Mouse (Mus musculus): ENCODE measurements around the gene Olfml1. TPM values are rescaled to one million over a fixed set of nuclear protein-coding genes. Genes with fewer than 3 reads are reported as not detected.

Olfml1 gene
- polyA plus RNA-seq, 1 experiment from 2014 or later = 36.3 TPM

GRCm38 (mm10) chr7:107555906-107556305 lies 11.3 kb upstream of the Olfml1 start:
- Histone ChIP-seq H3K4me1 (no peaks in the 10 kb centered on the region), H3K27me3 (no peaks in the 10 kb centered on the region), H3K36me3 (no peaks in the 10 kb centered on the region), H3K9me3 (no peaks in the 10 kb centered on the region), H3K27ac (no peak overlapping the region), H3K4me3 (no peak overlapping the region), H3K4me2 (replicated peaks) (no peak overlapping the region), H3K9ac (no peak overlapping the region)
- ATAC-seq (ENCODE audit: insufficient number of reproducible peaks, insufficient read depth, low FRiP score, low TSS enrichment) = no peak
- 84% methylated on average over 3 of the region's 3 CpGs for WGBS

GRCm38 (mm10) chr7:107560675-107561074 lies 6.6 kb upstream of the Olfml1 start:
- H3K9me3 ChIP-seq = no peaks in the 10 kb centered on the region
- ATAC-seq (ENCODE audit: insufficient number of reproducible peaks, insufficient read depth, low FRiP score, low TSS enrichment) = no peak

GRCm38 (mm10) chr7:107561584-107561983 lies 5.7 kb upstream of the Olfml1 start:
- Histone ChIP-seq H3K36me3 (no peaks in the 10 kb centered on the region), H3K4me1 (peaks cover 2% of the 10 kb centered on the region; the same call in 1 of the 2 replicates), H3K27me3 (no peaks in the 10 kb centered on the region), H3K4me3 (no peak overlapping the region), H3K4me2 (replicated peaks) (no peak overlapping the region), H3K9me3 (no peaks in the 10 kb centered on the region), H3K27ac (no peak overlapping the region), H3K9ac (no peak overlapping the region)
- 86% methylated on average over 3 of the region's 3 CpGs for WGBS
- ATAC-seq (ENCODE audit: insufficient number of reproducible peaks, insufficient read depth, low FRiP score, low TSS enrichment) = no peak

More at GRCm38 (mm10) chr7:107560675-107561074, 6.6 kb upstream of the Olfml1 start:
- 82% methylated on average over 2 of the region's 2 CpGs for WGBS
- no peaks in the 10 kb centered on the region for H3K4me1 ChIP-seq
- no peak overlapping the region for H3K4me2 ChIP-seq (replicated peaks)
- no peak overlapping the region for H3K9ac ChIP-seq
- no peak overlapping the region for H3K27ac ChIP-seq
- H3K4me3 ChIP-seq = no peak overlapping the region
- H3K36me3 ChIP-seq = no peaks in the 10 kb centered on the region
- no peaks in the 10 kb centered on the region for H3K27me3 ChIP-seq

- peaks cover 5% of the 10 kb centered on the region for H3K4me1 ChIP-seq
- H3K27me3 ChIP-seq = no peaks in the 10 kb centered on the region
- WGBS = 36% methylated on average over 2 of the region's 2 CpGs
- no peak overlapping the region for H3K9ac ChIP-seq
- H3K27ac ChIP-seq = no peak overlapping the region
- no peaks in the 10 kb centered on the region for H3K9me3 ChIP-seq
- no peak overlapping the region for H3K4me2 ChIP-seq (replicated peaks)
- no peaks in the 10 kb centered on the region for H3K36me3 ChIP-seq
- no peak for ATAC-seq (ENCODE audit: insufficient number of reproducible peaks, insufficient read depth, low FRiP score, low TSS enrichment)
- H3K4me3 ChIP-seq = no peak overlapping the region
These were observed 3.5 kb upstream of the Olfml1 start for GRCm38 (mm10) chr7:107563727-107564126.

DNA sequence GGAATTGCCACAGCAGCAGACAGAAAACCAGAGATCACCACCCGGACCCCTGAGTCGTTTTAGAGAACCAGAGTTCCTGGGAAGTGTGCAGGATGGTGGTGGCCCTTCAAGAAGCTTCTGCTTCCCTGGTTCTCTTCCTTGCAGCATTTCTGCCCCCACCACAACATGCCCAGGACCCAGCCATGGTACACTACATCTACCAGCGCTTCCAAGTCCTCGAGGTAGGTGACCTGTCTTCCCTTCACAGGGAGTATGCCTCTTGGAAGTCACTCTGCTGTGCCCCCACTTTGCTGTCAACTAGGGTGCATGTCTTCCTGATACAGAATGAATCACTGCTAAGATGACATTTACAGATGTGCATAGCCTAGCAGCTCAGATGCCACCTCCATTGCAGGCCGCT lies 428 bp downstream of the Olfml1 start:
- Histone ChIP-seq H3K9me3 (0 out of 2 replicates have a peak, but pooled peaks cover 6% of the 10 kb centered on the region), H3K27ac (peak overlapping the region; percentile 94), H3K36me3 (peaks cover 15% of the 10 kb centered on the region), H3K4me1 (peaks cover 13% of the 10 kb centered on the region), H3K27me3 (no peaks in the 10 kb centered on the region), H3K4me3 (peak overlapping the region; percentile 49), H3K4me2 (replicated peaks) (peak overlapping the region; percentile 74), H3K9ac (peak overlapping the region; percentile 61)
- WGBS = 41% methylated on average over 5 of the region's 5 CpGs
- ATAC-seq (ENCODE audit: insufficient number of reproducible peaks, insufficient read depth, low FRiP score, low TSS enrichment) = 0 out of 2 replicates have a peak, but pooled peaks have one; percentile 6

DNA sequence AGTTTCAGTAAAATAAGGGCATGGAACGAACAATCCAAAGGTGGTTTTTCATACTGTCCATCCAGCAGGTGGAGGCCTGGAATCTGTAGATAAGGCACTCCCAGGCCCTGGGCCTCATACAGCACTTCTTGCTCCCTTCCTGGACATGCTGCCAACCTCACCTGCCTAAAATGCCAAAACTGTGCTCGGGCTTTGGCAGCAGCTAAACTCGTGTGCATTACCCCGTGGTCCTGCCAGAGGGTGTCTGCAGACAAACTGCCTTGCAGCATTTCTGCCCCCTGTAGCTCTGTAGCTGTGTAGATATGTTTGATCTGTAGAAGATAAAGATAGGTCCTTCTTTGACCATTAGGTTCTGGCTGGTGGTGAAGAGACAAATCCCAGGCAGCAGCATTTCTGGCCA lies 1.7 kb downstream of the Olfml1 start:
- no peak for ATAC-seq (ENCODE audit: insufficient number of reproducible peaks, insufficient read depth, low FRiP score, low TSS enrichment)
- Histone ChIP-seq H3K27me3 (no peaks in the 10 kb centered on the region), H3K9me3 (0 out of 2 replicates have a peak, but pooled peaks cover 6% of the 10 kb centered on the region), H3K36me3 (peaks cover 24% of the 10 kb centered on the region), H3K27ac (no peak overlapping the region), H3K4me2 (replicated peaks) (peak overlapping the region; percentile 74), H3K4me1 (peaks cover 13% of the 10 kb centered on the region), H3K4me3 (peak overlapping the region; percentile 32), H3K9ac (peak overlapping the region; percentile 31; the same call in 1 of the 2 replicates)
- 61% methylated on average over 4 of the region's 4 CpGs for WGBS

DNA sequence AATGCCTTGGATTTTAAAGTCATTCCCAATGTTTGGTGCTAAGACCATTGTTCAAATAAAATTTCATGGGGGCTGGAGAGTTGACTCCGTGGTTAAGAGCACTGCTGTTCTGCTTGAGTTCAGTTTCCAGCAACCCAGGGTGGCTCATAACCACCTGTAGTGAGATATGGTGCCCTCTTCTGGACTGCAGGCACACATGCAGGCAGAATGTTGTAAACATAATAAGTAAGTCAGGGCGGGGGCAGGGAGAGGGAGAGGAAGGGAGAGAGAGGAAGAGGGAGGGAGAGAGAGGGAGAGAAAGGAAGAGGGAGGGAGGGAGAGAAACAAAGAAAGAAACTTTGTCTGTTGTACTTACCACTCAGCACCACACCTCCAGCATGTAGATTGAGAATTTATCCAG lies 6.6 kb downstream of the Olfml1 start:
- peaks cover 53% of the 10 kb centered on the region for H3K36me3 ChIP-seq
- no peak overlapping the region for H3K9ac ChIP-seq
- WGBS = 59% methylated on average over 2 of the region's 2 CpGs
- peaks cover 10% of the 10 kb centered on the region for H3K4me1 ChIP-seq
- no peak overlapping the region for H3K4me3 ChIP-seq
- no peak overlapping the region for H3K4me2 ChIP-seq (replicated peaks)
- H3K9me3 ChIP-seq = 0 out of 2 replicates have a peak, but pooled peaks cover 6% of the 10 kb centered on the region
- no peaks in the 10 kb centered on the region for H3K27me3 ChIP-seq
- H3K27ac ChIP-seq = no peak overlapping the region
- ATAC-seq (ENCODE audit: insufficient number of reproducible peaks, insufficient read depth, low FRiP score, low TSS enrichment) = no peak

GRCm38 (mm10) chr7:107574276-107574675 lies 7.0 kb downstream of the Olfml1 start:
- Histone ChIP-seq H3K9me3 (0 out of 2 replicates have a peak, but pooled peaks cover 6% of the 10 kb centered on the region), H3K9ac (no peak overlapping the region), H3K4me3 (no peak overlapping the region), H3K27me3 (no peaks in the 10 kb centered on the region), H3K4me2 (replicated peaks) (no peak overlapping the region), H3K27ac (no peak overlapping the region), H3K4me1 (peaks cover 6% of the 10 kb centered on the region), H3K36me3 (peaks cover 53% of the 10 kb centered on the region)
- no peak for ATAC-seq (ENCODE audit: insufficient number of reproducible peaks, insufficient read depth, low FRiP score, low TSS enrichment)
- WGBS = 53% methylated on average over 3 of the region's 3 CpGs

- Histone ChIP-seq H3K4me2 (replicated peaks) (no peak overlapping the region), H3K27ac (no peak overlapping the region), H3K4me1 (peaks cover 4% of the 10 kb centered on the region; the same call in 1 of the 2 replicates), H3K36me3 (peaks cover 18% of the 10 kb centered on the region; the same call in 1 of the 2 replicates), H3K4me3 (no peak overlapping the region), H3K9me3 (no peaks in the 10 kb centered on the region), H3K27me3 (no peaks in the 10 kb centered on the region), H3K9ac (no peak overlapping the region)
- ATAC-seq (ENCODE audit: insufficient number of reproducible peaks, insufficient read depth, low FRiP score, low TSS enrichment) = no peak
- 53% methylated on average over 2 of the region's 2 CpGs for WGBS
These were observed 25.4 kb downstream of the Olfml1 start for GRCm38 (mm10) chr7:107592641-107593040.

- WGBS = 34% methylated on average over 7 of the region's 7 CpGs
- peak overlapping the region; percentile 95; the same call in 1 of the 2 replicates for H3K4me2 ChIP-seq (replicated peaks)
- no peaks in the 10 kb centered on the region for H3K9me3 ChIP-seq
- H3K9ac ChIP-seq = no peak overlapping the region
- H3K36me3 ChIP-seq = peaks cover 18% of the 10 kb centered on the region; the same call in 1 of the 2 replicates
- ATAC-seq (ENCODE audit: insufficient number of reproducible peaks, insufficient read depth, low FRiP score, low TSS enrichment) = no peak
- H3K4me1 ChIP-seq = peaks cover 4% of the 10 kb centered on the region; the same call in 1 of the 2 replicates
- no peak overlapping the region; the same call in 1 of the 2 replicates for H3K4me3 ChIP-seq
- H3K27ac ChIP-seq = no peak overlapping the region
- H3K27me3 ChIP-seq = no peaks in the 10 kb centered on the region
These were observed 26.7 kb downstream of the Olfml1 start for GRCm38 (mm10) chr7:107593904-107594303.

GRCm38 (mm10) chr7:107594325-107594856 lies 27.1 kb downstream of the Olfml1 start:
- Histone ChIP-seq H3K27ac (no peak overlapping the region), H3K9me3 (no peaks in the 10 kb centered on the region), H3K4me1 (peaks cover 4% of the 10 kb centered on the region; the same call in 1 of the 2 replicates), H3K4me2 (replicated peaks) (peak overlapping the region; percentile 95), H3K9ac (peak overlapping the region; percentile 53), H3K27me3 (no peaks in the 10 kb centered on the region), H3K4me3 (peak overlapping the region; percentile 54), H3K36me3 (peaks cover 18% of the 10 kb centered on the region; the same call in 1 of the 2 replicates)
- under 1% methylated on average over 16 of the region's 16 CpGs for WGBS
- peak; percentile 68 for ATAC-seq (ENCODE audit: insufficient number of reproducible peaks, insufficient read depth, low FRiP score, low TSS enrichment)

- Histone ChIP-seq H3K4me3 (peak within 1 kb of the TSS; percentile 54), H3K36me3 (peaks cover 18% of the 10 kb centered on the region; the same call in 1 of the 2 replicates), H3K4me1 (peaks cover 4% of the 10 kb centered on the region; the same call in 1 of the 2 replicates), H3K27ac (no peak within 1 kb of the TSS), H3K4me2 (replicated peaks) (peak within 1 kb of the TSS; percentile 95), H3K27me3 (no peaks in the 10 kb centered on the region), H3K9me3 (no peaks in the 10 kb centered on the region), H3K9ac (peak within 1 kb of the TSS; percentile 53)
- 0% methylated on average over 19 of the region's 24 CpGs for WGBS
- ATAC-seq (ENCODE audit: insufficient number of reproducible peaks, insufficient read depth, low FRiP score, low TSS enrichment) = peak; percentile 91
These were observed 27.7 kb downstream of the Olfml1 start, which contains the start of gene Ppfibp2 for GRCm38 (mm10) chr7:107594857-107595402. TSS of gene Ppfibp2 (plus strand) at chr7:107595207.

Data from embryonic facial prominence, embryonic 12.5 days (tissue).